Mouse (Mus musculus) spleen, adult 2 months (tissue): ENCODE measurements around the gene Wfs1.
"Not testable (repeated sequence)": the region's sequence is repeated elsewhere in the genome, so short reads cannot be mapped to it uniquely, and the experiment has no call there.

Experiments
- CTCF ChIP-seq: fragments of 200-500 bp; IDR thresholded peaks from 2 replicates; pipeline ENCODE4 v1.5.1; 2011; ENCODE audit warnings: mild to moderate bottlenecking, inconsistent platforms; ENCODE audit not compliant: insufficient read depth, insufficient read length, insufficient replicate concordance; ENCODE audit errors: extremely low read depth
- POLR2A ChIP-seq: fragments of 200-500 bp; IDR thresholded peaks from 2 replicates; pipeline ENCODE4 v1.6.1; 2011; ENCODE audit warnings: low read depth, low read length, inconsistent platforms

DNA sequence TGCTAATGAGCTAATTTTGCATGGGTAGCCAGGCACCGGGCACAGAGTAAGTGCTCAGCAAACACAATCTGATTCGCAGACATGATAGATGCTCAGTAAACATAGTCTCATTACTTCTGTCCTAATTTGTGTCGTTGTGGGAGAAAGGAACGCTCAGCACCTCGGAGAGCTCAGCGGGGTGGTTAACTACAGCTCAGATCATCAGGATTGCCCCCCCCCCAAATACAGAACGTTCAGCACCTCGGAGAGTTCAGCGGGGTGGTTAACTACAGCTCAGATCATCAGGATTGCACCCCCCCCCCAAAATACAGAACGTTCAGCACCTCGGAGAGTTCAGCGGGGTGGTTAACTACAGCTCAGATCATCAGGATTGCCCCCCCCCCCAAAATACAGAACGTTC lies 20.8 kb upstream of the Wfs1 start:
- TF ChIP-seq CTCF, POLR2A: not testable (repeated sequence)
